Mouse (Mus musculus) B cell, adult 2 months (primary cell): Measurements from ENCODE around the gene Nav1.

Experiments
- DNase-seq, 2 experiments: peaks; one replicate each; pipeline ENCODE4 v3.0.0; 2022

Gene Nav1

GRCm38 (mm10) chr1:135481656-135482055 is 125.4 kb downstream of the Nav1 start:
- no peak for DNase-seq

- DNase-seq: no peak
These were observed 126.3 kb downstream of the Nav1 start for GRCm38 (mm10) chr1:135480815-135481214.

GRCm38 (mm10) chr1:135475571-135475895 is 131.6 kb downstream of the Nav1 start:
- no peak for DNase-seq

- no peak for DNase-seq
These were observed 132.1 kb downstream of the Nav1 start for GRCm38 (mm10) chr1:135474861-135475570.

- no peak for DNase-seq
These were observed 134.6 kb downstream of the Nav1 start for GRCm38 (mm10) chr1:135472536-135472935.

GRCm38 (mm10) chr1:135471742-135472141 is 135.4 kb downstream of the Nav1 start:
- no peak for DNase-seq

- DNase-seq: no peak
These were observed 136.5 kb downstream of the Nav1 start for GRCm38 (mm10) chr1:135470546-135470945.

- DNase-seq: no peak
These were observed 139.6 kb downstream of the Nav1 start for GRCm38 (mm10) chr1:135467462-135467861.

- DNase-seq: no peak
These were observed 140.2 kb downstream of the Nav1 start for GRCm38 (mm10) chr1:135466935-135467334.

- DNase-seq: no peak
These were observed 141.4 kb downstream of the Nav1 start for GRCm38 (mm10) chr1:135465734-135466133.

- no peak for DNase-seq
These were observed 144.4 kb downstream of the Nav1 start for GRCm38 (mm10) chr1:135462736-135463135.

- DNase-seq: no peak
These were observed 144.8 kb downstream of the Nav1 start for GRCm38 (mm10) chr1:135462304-135462703.

GRCm38 (mm10) chr1:135461097-135461730 is 145.9 kb downstream of the Nav1 start:
- DNase-seq: peak; percentile 49 to 55

GRCm38 (mm10) chr1:135460521-135460920 is 146.6 kb downstream of the Nav1 start:
- DNase-seq: no peak

- DNase-seq: no peak
These were observed 149.2 kb downstream of the Nav1 start for GRCm38 (mm10) chr1:135457860-135458259.

GRCm38 (mm10) chr1:135452259-135452658 is 154.8 kb downstream of the Nav1 start:
- peak; percentile 27 to 37 for DNase-seq

GRCm38 (mm10) chr1:135451419-135451818 is 155.7 kb downstream of the Nav1 start:
- DNase-seq: no peak

- no peak for DNase-seq
These were observed 157.2 kb downstream of the Nav1 start for GRCm38 (mm10) chr1:135449876-135450275.

GRCm38 (mm10) chr1:135448940-135449339 is 158.2 kb downstream of the Nav1 start:
- no peak for DNase-seq

- no peak for DNase-seq
These were observed 163.6 kb downstream of the Nav1 start for GRCm38 (mm10) chr1:135443506-135443905.

GRCm38 (mm10) chr1:135441861-135442260 is 165.2 kb downstream of the Nav1 start:
- DNase-seq: no peak

GRCm38 (mm10) chr1:135440986-135441385 is 166.1 kb downstream of the Nav1 start:
- no peak for DNase-seq

GRCm38 (mm10) chr1:135438801-135439200 is 168.3 kb downstream of the Nav1 start:
- DNase-seq: no peak

- no peak for DNase-seq
These were observed 171.3 kb downstream of the Nav1 start for GRCm38 (mm10) chr1:135435823-135436222.

GRCm38 (mm10) chr1:135430669-135431017 is 176.5 kb downstream of the Nav1 start:
- DNase-seq: no peak
